Mouse (Mus musculus) ES-E14 (cell line): ENCODE results near the gene Yy1. TPM values are rescaled to one million over a fixed set of nuclear protein-coding genes. Genes with fewer than 3 reads are reported as not detected.
A peak's percentile ranks its signal among the peaks of the same experiment; 100 is the strongest.
"Not testable (repeated sequence)": the region's sequence is repeated elsewhere in the genome, so short reads cannot be mapped to it uniquely, and the experiment has no call there.

Experiments used
- DNase-seq: peaks from one replicate; pipeline ENCODE4 v3.0.0-alpha.2; 2013; ENCODE audit warnings: low read depth, low spot score
- H3K27ac ChIP-seq: 2 replicates; pipeline ENCODE4 v1.5.1; 2012; ENCODE audit warnings: low read depth, mild to moderate bottlenecking, low read length, moderate library complexity, mixed read lengths; ENCODE audit not compliant: poor library complexity, insufficient read depth, severe bottlenecking
- H3K36me3 ChIP-seq: 2 replicates; pipeline ENCODE4 v1.6.1; 2012; ENCODE audit warnings: mild to moderate bottlenecking, low read length, moderate library complexity, mixed read lengths; ENCODE audit not compliant: control insufficient read depth, poor library complexity, insufficient read depth, severe bottlenecking
- H3K4me1 ChIP-seq, 2 experiments: fragments of 150-350 bp in 1 of 2; sonication (generic) in 1 of 2; 2 replicates each; pipeline ENCODE4 v1.6.1; 2012; ENCODE audit warnings: low read length in 2 of 2, mild to moderate bottlenecking in 1 of 2, mixed read lengths in 1 of 2; ENCODE audit not compliant: control insufficient read depth in 2 of 2, insufficient read depth in 2 of 2, poor library complexity in 1 of 2
- H3K4me3 ChIP-seq, 2 experiments: fragments of 150-350 bp in 1 of 2; sonication (generic) in 1 of 2; 2 replicates each; pipeline ENCODE4 v1.5.1; 2012; ENCODE audit warnings: low read length in 2 of 2, low read depth in 1 of 2, mild to moderate bottlenecking in 1 of 2, mixed read lengths in 1 of 2; ENCODE audit not compliant: insufficient read depth in 1 of 2, poor library complexity in 1 of 2, severe bottlenecking in 1 of 2
- H3K9ac ChIP-seq: 2 replicates; pipeline ENCODE4 v1.6.1; 2012; ENCODE audit warnings: low read depth, mild to moderate bottlenecking, low read length, mixed read lengths; ENCODE audit not compliant: poor library complexity, insufficient read depth, severe bottlenecking
- H3K9me3 ChIP-seq: fragments of 150-350 bp; sonication (generic); 2 replicates; pipeline ENCODE4 v1.6.1; 2012; ENCODE audit warnings: low read depth, mild to moderate bottlenecking, low read length; ENCODE audit not compliant: control insufficient read depth, insufficient read depth
- CHD2 ChIP-seq: IDR thresholded peaks from 2 replicates; pipeline ENCODE4 v1.6.1; 2014; ENCODE audit warnings: mild to moderate bottlenecking, low read depth, low read length, inconsistent platforms
- HCFC1 ChIP-seq: IDR thresholded peaks from 2 replicates; pipeline ENCODE4 v1.6.1; 2012; ENCODE audit warnings: low read length, inconsistent platforms, borderline replicate concordance; ENCODE audit not compliant: insufficient read depth
- MAFK ChIP-seq: IDR thresholded peaks from 2 replicates; pipeline ENCODE4 v1.6.1; 2014; ENCODE audit warnings: mild to moderate bottlenecking, low read depth, low read length, inconsistent platforms; ENCODE audit not compliant: insufficient read depth
- ZC3H11A ChIP-seq: IDR thresholded peaks from 2 replicates; pipeline ENCODE4 v1.6.1; 2012; ENCODE audit warnings: low read depth, mild to moderate bottlenecking, inconsistent platforms, low read length, borderline replicate concordance
- ZNF384 ChIP-seq: IDR thresholded peaks from 2 replicates; pipeline ENCODE4 v1.6.1; 2012; ENCODE audit warnings: low read depth, low read length, inconsistent platforms
- in situ Hi-C, 2 experiments: fragments of 600-800 bp; cut with MboI; formaldehyde crosslinking; loops; one replicate each; pipeline ENCODE4 v1.15.1; 2025; ENCODE audit warnings: low sequenced_read_pairs in 2 of 2, inconsistent platforms in 1 of 2; ENCODE audit not compliant: unreplicated experiment in 2 of 2
- total RNA-seq: library from RNA; depleted of rRNA; stranded (reverse); fragments of 300-350 nt; gene quantifications from 2 replicates; pipeline ENCODE4 v1.2.3, GENCODE M21; 2012

Yy1 gene
- total RNA-seq, 1 experiment, result 40.5 TPM

GRCm38 (mm10) chr12:108835840-108836409 is 43.2 kb downstream of the Yy1 start, which contains the start of the genes Slc25a29 and Slc25a47:
Gene Slc25a29 (minus strand): TSS chr12:108835883.
Gene Slc25a47 (plus strand): TSS chr12:108836046.
- TF ChIP-seq CHD2 (no peak), ZC3H11A (no peak), HCFC1 (no peak; the same call in 1 of the 2 replicates), MAFK (no peak), ZNF384 (no peak)
- peaks cover 2% of the 10 kb centered on the region; the same call in 1 of the 2 replicates for H3K36me3 ChIP-seq
- peak; percentile 78 for DNase-seq
- peak within 1 kb of the TSS; percentile 76 for H3K9ac ChIP-seq
- H3K4me1 ChIP-seq, result peaks cover 0 to 3% of the 10 kb centered on the region in 2 experiments; a peak in 1 of 4 replicates
- no peaks in the 10 kb centered on the region for H3K9me3 ChIP-seq
- H3K27ac ChIP-seq, result no peak within 1 kb of the TSS
- H3K4me3 ChIP-seq, result peak within 1 kb of the TSS; percentile 70 to 73
- in situ Hi-C loops, result no loop called here

- Histone ChIP-seq H3K36me3 (peaks cover 2% of the 10 kb centered on the region; the same call in 1 of the 2 replicates), H3K27ac (no peak overlapping the region), H3K4me1 (peaks cover 0 to 3% of the 10 kb centered on the region in 2 experiments; a peak in 1 of 4 replicates), H3K4me3 (peak overlapping the region; percentile 57 to 66), H3K9ac (peak overlapping the region; percentile 76), H3K9me3 (no peaks in the 10 kb centered on the region)
- in situ Hi-C loops, result no loop called here
- DNase-seq, result no peak
- TF ChIP-seq CHD2, result no peak
Measured at GRCm38 (mm10) chr12:108836722-108837121, 43.9 kb downstream of the Yy1 start.

- Histone ChIP-seq H3K9me3 (no peaks in the 10 kb centered on the region), H3K4me3 (no peak overlapping the region), H3K36me3 (peaks cover 2% of the 10 kb centered on the region; the same call in 1 of the 2 replicates), H3K9ac (no peak overlapping the region), H3K4me1 (peaks cover 0 to 3% of the 10 kb centered on the region in 2 experiments; a peak in 1 of 4 replicates), H3K27ac (no peak overlapping the region)
- DNase-seq, result no peak
- in situ Hi-C loops, result no loop called here
- no peak for TF ChIP-seq ZC3H11A
- no peak for TF ChIP-seq CHD2
- no peak for TF ChIP-seq ZNF384
- TF ChIP-seq MAFK, result no peak
- TF ChIP-seq HCFC1, result no peak
Measured at GRCm38 (mm10) chr12:108841181-108841580, 48.4 kb downstream of the Yy1 start.

- H3K9ac ChIP-seq, result no peak overlapping the region
- H3K27ac ChIP-seq, result no peak overlapping the region
- no peaks in the 10 kb centered on the region for H3K9me3 ChIP-seq
- peaks cover 2% of the 10 kb centered on the region; the same call in 1 of the 2 replicates for H3K36me3 ChIP-seq
- no peaks in the 10 kb centered on the region for H3K4me1 ChIP-seq
- DNase-seq, result no peak
- no peak for TF ChIP-seq HCFC1
- no peak for TF ChIP-seq ZNF384
- no peak for TF ChIP-seq MAFK
- TF ChIP-seq ZC3H11A, result no peak
- no peak for TF ChIP-seq CHD2
- in situ Hi-C loops, result no loop called here
- H3K4me3 ChIP-seq, result no peak overlapping the region
Measured at GRCm38 (mm10) chr12:108842663-108843062, 49.9 kb downstream of the Yy1 start.

GRCm38 (mm10) chr12:108848033-108848432 is 55.3 kb downstream of the Yy1 start:
- DNase-seq, H3K9ac ChIP-seq, H3K9me3 ChIP-seq, H3K4me3 ChIP-seq, in situ Hi-C loops, H3K36me3 ChIP-seq, H3K4me1 ChIP-seq, H3K27ac ChIP-seq: not testable (repeated sequence)
